Mouse (Mus musculus): Measurements from ENCODE around the gene Rpl26. TPM values are rescaled to one million over a fixed set of nuclear protein-coding genes. Genes with fewer than 3 reads are reported as not detected.

Gene Rpl26
- polyA plus RNA-seq, 1 experiment from 2014 or later = 638 TPM

GRCm38 (mm10) chr11:68955473-68955872 lies 54.1 kb downstream of the Rpl26 start:
- 69% methylated on average over 5 of the region's 5 CpGs for WGBS
- H3K4me2 ChIP-seq (replicated peaks) = peak overlapping the region; percentile 61
- no peak overlapping the region for H3K27ac ChIP-seq (replicated peaks)
- H3K36me3 ChIP-seq = no peaks in the 10 kb centered on the region
- peaks cover 8% of the 10 kb centered on the region; the same call in 1 of the 2 replicates for H3K27me3 ChIP-seq
- ATAC-seq (replicated peaks) = no peak
- no peak overlapping the region for H3K9ac ChIP-seq (replicated peaks)
- H3K4me3 ChIP-seq = peak overlapping the region; percentile 41; the same call in 1 of the 2 replicates
- H3K9me3 ChIP-seq = no peaks in the 10 kb centered on the region
- peaks cover 17% of the 10 kb centered on the region for H3K4me1 ChIP-seq

- peaks cover 8% of the 10 kb centered on the region; the same call in 1 of the 2 replicates for H3K27me3 ChIP-seq
- H3K4me2 ChIP-seq (replicated peaks) = no peak overlapping the region
- H3K4me1 ChIP-seq = peaks cover 17% of the 10 kb centered on the region
- no peaks in the 10 kb centered on the region for H3K9me3 ChIP-seq
- H3K9ac ChIP-seq (replicated peaks) = no peak overlapping the region
- no peak for ATAC-seq (replicated peaks)
- no peak overlapping the region for H3K27ac ChIP-seq (replicated peaks)
- no peak overlapping the region for H3K4me3 ChIP-seq
- no peaks in the 10 kb centered on the region for H3K36me3 ChIP-seq
- 58% methylated on average over 3 of the region's 3 CpGs for WGBS
Observed at GRCm38 (mm10) chr11:68956107-68956506, 54.7 kb downstream of the Rpl26 start.

Other genes with a start within 250 kb of the Rpl26 start
- 115 and 118 TPM in 2 replicates for gene Myh10, start 210.0 kb upstream of the Rpl26 start, polyA plus RNA-seq (2015; fragmentation: Nextera tagmentation; extraction: Ambion mirVana)
- 86.4 and 92.3 TPM in 2 replicates for gene Ndel1, start 29.7 kb upstream of the Rpl26 start, polyA plus RNA-seq (2015; fragmentation: Nextera tagmentation; extraction: Ambion mirVana)
- 0.06 TPM in 1 of 2 replicates, not detected in the other for gene Rnf222, start 13.0 kb upstream of the Rpl26 start, polyA plus RNA-seq (2015; fragmentation: Nextera tagmentation; extraction: Ambion mirVana)
- 0.31 and 0.32 TPM in 2 replicates for gene Odf4, start 25.5 kb downstream of the Rpl26 start, polyA plus RNA-seq (2015; fragmentation: Nextera tagmentation; extraction: Ambion mirVana)
- gene Arhgef15, start 55.9 kb downstream of the Rpl26 start, polyA plus RNA-seq (2015; fragmentation: Nextera tagmentation; extraction: Ambion mirVana) = 7.0 and 8.2 TPM in 2 replicates
- 1.5 and 1.7 TPM in 2 replicates for gene Slc25a35, start 66.5 kb downstream of the Rpl26 start, polyA plus RNA-seq (2015; fragmentation: Nextera tagmentation; extraction: Ambion mirVana)
- 37.0 and 39.3 TPM in 2 replicates for gene Rangrf, start 73.6 kb downstream of the Rpl26 start, polyA plus RNA-seq (2015; fragmentation: Nextera tagmentation; extraction: Ambion mirVana)
- gene Pfas, start 106.9 kb downstream of the Rpl26 start, polyA plus RNA-seq (2015; fragmentation: Nextera tagmentation; extraction: Ambion mirVana) = 22.5 and 26.3 TPM in 2 replicates
- gene Ctc1, start 114.3 kb downstream of the Rpl26 start, polyA plus RNA-seq (2015; fragmentation: Nextera tagmentation; extraction: Ambion mirVana) = 65.9 and 67.8 TPM in 2 replicates
- gene Aurkb, start 144.1 kb downstream of the Rpl26 start, polyA plus RNA-seq (2015; fragmentation: Nextera tagmentation; extraction: Ambion mirVana) = 68.3 and 81.8 TPM in 2 replicates
- gene Borcs6, start 158.1 kb downstream of the Rpl26 start, polyA plus RNA-seq (2015; fragmentation: Nextera tagmentation; extraction: Ambion mirVana) = 12.8 and 15.4 TPM in 2 replicates
- gene Tmem107, start 169.2 kb downstream of the Rpl26 start, polyA plus RNA-seq (2015; fragmentation: Nextera tagmentation; extraction: Ambion mirVana) = 47.6 and 50.5 TPM in 2 replicates
- 179 and 188 TPM in 2 replicates for gene Vamp2, start 186.9 kb downstream of the Rpl26 start, polyA plus RNA-seq (2015; fragmentation: Nextera tagmentation; extraction: Ambion mirVana)
- gene Per1, start 193.6 kb downstream of the Rpl26 start, polyA plus RNA-seq (2015; fragmentation: Nextera tagmentation; extraction: Ambion mirVana) = 7.6 and 8.2 TPM in 2 replicates
- gene Hes7, start 218.8 kb downstream of the Rpl26 start, polyA plus RNA-seq (2015; fragmentation: Nextera tagmentation; extraction: Ambion mirVana) = 0.42 and 0.46 TPM in 2 replicates
- 0.31 and 0.38 TPM in 2 replicates for gene 9130213A22Rik, start 221.0 kb downstream of the Rpl26 start, polyA plus RNA-seq (2015; fragmentation: Nextera tagmentation; extraction: Ambion mirVana)
- gene Aloxe3, start 224.3 kb downstream of the Rpl26 start, polyA plus RNA-seq (2015; fragmentation: Nextera tagmentation; extraction: Ambion mirVana) = 2.2 and 3.6 TPM in 2 replicates